Mouse (Mus musculus): Measurements from ENCODE around the gene Tep1. TPM values are rescaled to one million over a fixed set of nuclear protein-coding genes. Genes with fewer than 3 reads are reported as not detected.
A peak's percentile ranks its signal among the peaks of the same experiment; 100 is the strongest.

Tep1 gene
- polyA plus RNA-seq, 1 experiment from 2014 or later, result 8.6 TPM

DNA sequence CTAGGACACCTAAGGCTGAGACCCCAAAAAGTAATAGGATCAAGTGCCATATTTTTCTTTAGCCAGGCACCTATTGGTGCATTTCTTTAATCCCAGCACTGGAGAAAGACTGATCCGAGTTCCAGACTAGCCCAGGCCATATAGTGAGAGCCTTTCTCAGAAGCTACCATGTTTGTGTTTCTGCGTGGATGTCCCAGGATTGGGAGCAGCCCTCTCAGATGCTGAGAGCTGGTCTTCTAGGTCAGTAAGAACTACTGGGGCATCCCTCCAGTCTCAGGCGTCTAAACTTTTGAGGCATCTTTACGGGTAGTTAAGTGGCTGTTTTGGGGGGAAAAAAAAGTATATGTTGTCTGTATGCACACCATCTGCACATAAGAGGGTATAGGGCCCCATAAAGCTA is 74.4 kb downstream of the Tep1 start:
- H3K4me2 ChIP-seq (replicated peaks; ENCODE audit: low read depth, low read length), result no peak overlapping the region
- no peaks in the 10 kb centered on the region for H3K4me1 ChIP-seq (ENCODE audit: control insufficient read depth, insufficient read depth, low read length)
- no peak overlapping the region for H3K27ac ChIP-seq (ENCODE audit: low read length)
- H3K36me3 ChIP-seq (ENCODE audit: control insufficient read depth, insufficient read depth, low read length), result no peaks in the 10 kb centered on the region
- H3K9me3 ChIP-seq (ENCODE audit: control insufficient read depth, low read depth, low read length), result no peaks in the 10 kb centered on the region
- 82% methylated on average over 4 of the region's 4 CpGs for WGBS
- H3K9ac ChIP-seq (replicated peaks; ENCODE audit: low read depth, low read length), result no peak overlapping the region
- H3K27me3 ChIP-seq (ENCODE audit: control insufficient read depth, insufficient read depth, low read length), result no peaks in the 10 kb centered on the region
- no peak for ATAC-seq (ENCODE audit: insufficient number of reproducible peaks, insufficient read depth, low FRiP score, low read depth)
- H3K4me3 ChIP-seq (ENCODE audit: low read depth, low read length), result no peak overlapping the region

DNA sequence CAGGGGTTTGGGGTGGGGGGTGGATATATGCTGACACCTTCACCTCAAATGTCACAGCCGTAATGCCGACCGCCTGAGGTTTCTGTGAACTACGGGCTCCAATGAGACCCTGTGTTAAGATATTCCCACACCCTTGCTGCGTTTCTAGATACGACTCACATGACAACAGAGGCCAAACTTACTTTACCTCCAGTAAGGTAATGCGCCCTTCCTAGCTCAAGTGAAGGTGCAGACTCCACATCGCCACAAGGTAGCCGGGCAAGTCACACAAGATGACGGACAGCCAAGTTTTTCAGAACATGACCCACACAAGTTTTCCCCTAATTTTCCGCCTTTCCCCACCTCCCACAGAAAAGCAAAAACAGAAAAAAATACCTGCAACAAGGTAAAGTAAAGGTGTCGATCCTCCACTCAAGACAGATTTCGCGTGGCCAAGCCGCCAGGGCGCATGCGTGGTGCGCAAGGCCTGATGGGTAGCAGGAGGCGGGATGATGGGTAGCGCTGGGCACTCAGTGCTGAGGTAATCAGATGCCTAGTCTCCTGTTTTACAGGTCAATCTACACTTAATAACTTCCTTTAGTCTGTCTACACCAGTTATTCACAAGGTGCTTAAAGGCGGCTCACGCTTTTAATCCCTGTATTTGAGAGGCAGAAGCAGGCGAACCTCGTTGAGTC is 75.0 kb downstream of the Tep1 start:
- Histone ChIP-seq H3K36me3 (ENCODE audit: control insufficient read depth, insufficient read depth, low read length) (no peaks in the 10 kb centered on the region), H3K9me3 (ENCODE audit: control insufficient read depth, low read depth, low read length) (no peaks in the 10 kb centered on the region), H3K27me3 (ENCODE audit: control insufficient read depth, insufficient read depth, low read length) (no peaks in the 10 kb centered on the region), H3K4me3 (ENCODE audit: low read depth, low read length) (no peak overlapping the region), H3K4me2 (replicated peaks; ENCODE audit: low read depth, low read length) (no peak overlapping the region), H3K27ac (ENCODE audit: low read length) (no peak overlapping the region), H3K9ac (replicated peaks; ENCODE audit: low read depth, low read length) (no peak overlapping the region), H3K4me1 (ENCODE audit: control insufficient read depth, insufficient read depth, low read length) (no peaks in the 10 kb centered on the region)
- no peak for ATAC-seq (ENCODE audit: insufficient number of reproducible peaks, insufficient read depth, low FRiP score, low read depth)
- 91% methylated on average over 24 of the region's 24 CpGs for WGBS

DNA sequence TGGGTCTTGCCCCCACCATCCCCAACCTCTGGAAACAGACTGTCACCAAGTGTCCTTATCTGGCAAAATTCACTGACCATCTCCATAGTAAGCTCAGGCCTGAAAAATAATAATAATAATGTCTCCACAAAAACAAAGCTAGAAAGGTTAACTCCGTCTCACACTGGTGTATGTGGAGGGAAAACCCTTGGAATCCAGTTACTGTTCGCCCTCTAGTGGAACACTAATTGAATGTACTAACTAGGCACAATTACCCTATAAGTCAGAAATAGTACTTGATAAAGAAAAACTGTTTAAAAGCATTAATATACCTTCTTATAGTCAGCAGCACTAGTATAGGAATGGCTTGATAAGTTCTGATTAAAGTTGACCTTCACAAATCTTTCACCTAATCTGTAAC is 82.2 kb downstream of the Tep1 start:
- Histone ChIP-seq H3K4me2 (replicated peaks; ENCODE audit: low read depth, low read length) (no peak overlapping the region), H3K27ac (ENCODE audit: low read length) (no peak overlapping the region), H3K36me3 (ENCODE audit: control insufficient read depth, insufficient read depth, low read length) (no peaks in the 10 kb centered on the region), H3K27me3 (ENCODE audit: control insufficient read depth, insufficient read depth, low read length) (no peaks in the 10 kb centered on the region), H3K9ac (replicated peaks; ENCODE audit: low read depth, low read length) (no peak overlapping the region), H3K9me3 (ENCODE audit: control insufficient read depth, low read depth, low read length) (no peaks in the 10 kb centered on the region), H3K4me1 (ENCODE audit: control insufficient read depth, insufficient read depth, low read length) (no peaks in the 10 kb centered on the region), H3K4me3 (ENCODE audit: low read depth, low read length) (no peak overlapping the region)
- ATAC-seq (ENCODE audit: insufficient number of reproducible peaks, insufficient read depth, low FRiP score, low read depth), result no peak
- 4% methylated on average over 2 of the region's 2 CpGs for WGBS

DNA sequence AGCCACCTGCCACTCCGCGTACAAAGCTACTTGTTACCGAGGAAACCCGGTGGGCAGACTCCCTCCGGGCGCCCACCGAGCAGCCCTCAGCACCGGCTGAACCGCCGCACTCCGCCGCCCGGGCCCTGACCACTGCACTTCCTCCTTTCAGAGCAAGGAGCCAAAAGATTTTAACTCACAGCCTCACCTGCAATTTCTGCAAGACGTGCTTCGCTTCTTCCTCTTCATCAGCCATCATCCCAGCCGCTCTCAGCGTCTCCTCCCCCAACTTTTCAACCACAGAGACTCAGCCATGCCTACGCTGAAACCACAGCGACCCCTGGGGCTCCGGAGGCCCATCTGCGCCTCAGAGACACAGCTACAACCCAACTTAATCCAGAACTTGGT is 85.1 kb downstream of the Tep1 start, which contains the start of gene Ttc5:
TSS of gene Ttc5 (minus strand) at position 269 of the 387 bp plus-strand sequence.
- Histone ChIP-seq H3K36me3 (ENCODE audit: control insufficient read depth, insufficient read depth, low read length) (no peaks in the 10 kb centered on the region), H3K4me3 (ENCODE audit: low read depth, low read length) (peak within 1 kb of the TSS; percentile 58), H3K27me3 (ENCODE audit: control insufficient read depth, insufficient read depth, low read length) (no peaks in the 10 kb centered on the region), H3K4me1 (ENCODE audit: control insufficient read depth, insufficient read depth, low read length) (no peaks in the 10 kb centered on the region), H3K4me2 (replicated peaks; ENCODE audit: low read depth, low read length) (peak within 1 kb of the TSS; percentile 36), H3K27ac (ENCODE audit: low read length) (0 out of 2 replicates have a peak within 1 kb of the TSS, but pooled peaks have one; percentile 12), H3K9me3 (ENCODE audit: control insufficient read depth, low read depth, low read length) (no peaks in the 10 kb centered on the region), H3K9ac (replicated peaks; ENCODE audit: low read depth, low read length) (peak within 1 kb of the TSS; percentile 56)
- peak; percentile 87 for ATAC-seq (ENCODE audit: insufficient number of reproducible peaks, insufficient read depth, low FRiP score, low read depth)
- WGBS, result 0% methylated on average over 21 of the region's 21 CpGs

DNA sequence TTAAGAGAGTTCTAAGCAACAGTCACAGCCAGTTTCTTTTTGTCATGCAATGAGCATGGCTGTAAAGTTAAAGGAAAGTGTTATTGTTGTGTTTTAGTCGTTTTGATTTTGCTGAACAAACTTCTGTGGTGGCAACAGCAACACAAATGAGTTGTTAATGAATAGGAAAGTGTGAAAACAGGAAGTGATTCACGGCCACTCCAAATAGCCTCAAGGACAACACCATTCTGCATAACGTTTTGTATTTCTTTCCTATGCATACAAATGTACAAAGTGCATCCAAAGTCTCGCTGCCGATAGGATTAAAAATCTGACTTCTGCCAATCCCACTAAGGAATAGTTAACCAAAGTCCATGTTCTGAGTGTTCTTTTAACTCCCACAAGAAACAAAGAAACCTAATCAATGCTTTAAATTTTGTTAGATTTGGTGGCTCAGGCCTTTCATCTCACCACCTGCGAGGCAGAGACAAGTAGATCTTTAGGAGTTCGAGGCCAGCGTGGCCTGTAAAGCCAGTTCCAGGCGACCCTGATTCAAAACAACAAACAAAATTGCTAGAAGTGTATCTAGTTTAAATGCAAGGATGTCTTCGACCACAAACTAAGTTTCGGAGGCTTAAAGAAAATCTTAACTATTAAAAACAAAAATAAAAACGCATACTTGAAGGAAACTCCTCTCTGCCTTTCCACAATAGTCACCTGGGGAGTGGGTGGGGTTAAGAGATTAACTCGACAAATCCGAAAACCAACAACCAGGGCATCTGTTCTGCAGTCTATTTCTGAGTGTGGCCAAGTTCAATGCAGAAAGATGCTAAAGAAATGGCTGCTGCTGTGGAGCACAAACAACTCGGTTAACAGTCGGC is 85.7 kb downstream of the Tep1 start:
- 24% methylated on average over 16 of the region's 16 CpGs for WGBS
- Histone ChIP-seq H3K9ac (replicated peaks; ENCODE audit: low read depth, low read length) (peak overlapping the region; percentile 56), H3K27me3 (ENCODE audit: control insufficient read depth, insufficient read depth, low read length) (no peaks in the 10 kb centered on the region), H3K9me3 (ENCODE audit: control insufficient read depth, low read depth, low read length) (no peaks in the 10 kb centered on the region), H3K4me3 (ENCODE audit: low read depth, low read length) (peak overlapping the region; percentile 58), H3K4me2 (replicated peaks; ENCODE audit: low read depth, low read length) (peak overlapping the region; percentile 36), H3K4me1 (ENCODE audit: control insufficient read depth, insufficient read depth, low read length) (no peaks in the 10 kb centered on the region), H3K27ac (ENCODE audit: low read length) (0 out of 2 replicates have a peak overlapping the region, but pooled peaks have one; percentile 12), H3K36me3 (ENCODE audit: control insufficient read depth, insufficient read depth, low read length) (no peaks in the 10 kb centered on the region)
- ATAC-seq (ENCODE audit: insufficient number of reproducible peaks, insufficient read depth, low FRiP score, low read depth), result no peak; the same call in 1 of the 2 replicates

DNA sequence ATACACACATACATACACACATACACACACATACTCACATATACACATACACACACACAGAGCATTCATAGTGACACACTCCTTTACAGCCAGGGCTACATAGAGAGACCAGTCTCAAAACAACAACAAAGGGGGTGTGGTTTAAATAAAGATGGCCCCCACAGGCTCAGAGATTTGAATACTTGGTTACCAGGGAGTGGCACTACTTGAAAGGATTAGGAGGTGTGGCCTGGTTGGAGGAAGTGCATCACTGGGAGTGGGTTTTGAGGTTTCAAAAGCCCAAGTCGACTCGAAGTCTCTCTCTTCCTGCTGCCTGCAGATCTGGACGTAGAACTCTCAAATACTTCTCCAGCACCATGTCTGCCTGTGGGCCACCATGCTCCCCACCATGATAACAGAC is 88.2 kb downstream of the Tep1 start:
- Histone ChIP-seq H3K9ac (replicated peaks; ENCODE audit: low read depth, low read length) (no peak overlapping the region), H3K4me2 (replicated peaks; ENCODE audit: low read depth, low read length) (no peak overlapping the region), H3K27me3 (ENCODE audit: control insufficient read depth, insufficient read depth, low read length) (no peaks in the 10 kb centered on the region), H3K9me3 (ENCODE audit: control insufficient read depth, low read depth, low read length) (no peaks in the 10 kb centered on the region), H3K36me3 (ENCODE audit: control insufficient read depth, insufficient read depth, low read length) (peaks cover 7% of the 10 kb centered on the region), H3K27ac (ENCODE audit: low read length) (no peak overlapping the region), H3K4me3 (ENCODE audit: low read depth, low read length) (no peak overlapping the region), H3K4me1 (ENCODE audit: control insufficient read depth, insufficient read depth, low read length) (no peaks in the 10 kb centered on the region)
- ATAC-seq (ENCODE audit: insufficient number of reproducible peaks, insufficient read depth, low FRiP score, low read depth), result no peak
- WGBS, result 93% methylated on average over 3 of the region's 3 CpGs

Other genes with a start within 250 kb of the Tep1 start
- gene Olfr745, start 231.2 kb downstream of the Tep1 start, polyA plus RNA-seq (2014; fragmentation: Nextera tagmentation; extraction: Ambion mirVana), result not detected in 2 replicates
- gene Olfr746, start 223.5 kb downstream of the Tep1 start, polyA plus RNA-seq (2014; fragmentation: Nextera tagmentation; extraction: Ambion mirVana), result not detected in 2 replicates
- not detected in 2 replicates for gene Olfr747, start 177.4 kb downstream of the Tep1 start, polyA plus RNA-seq (2014; fragmentation: Nextera tagmentation; extraction: Ambion mirVana)
- not detected in 2 replicates for gene Olfr748, start 163.2 kb downstream of the Tep1 start, polyA plus RNA-seq (2014; fragmentation: Nextera tagmentation; extraction: Ambion mirVana)
- not detected in 2 replicates for gene Olfr749, start 125.5 kb downstream of the Tep1 start, polyA plus RNA-seq (2014; fragmentation: Nextera tagmentation; extraction: Ambion mirVana)
- 77.3 and 79.6 TPM in 2 replicates for gene Ttc5, start 85.0 kb downstream of the Tep1 start, polyA plus RNA-seq (2014; fragmentation: Nextera tagmentation; extraction: Ambion mirVana)
- gene Ccnb1ip1, start 62.8 kb downstream of the Tep1 start, polyA plus RNA-seq (2014; fragmentation: Nextera tagmentation; extraction: Ambion mirVana), result not detected in 2 replicates
- 71.8 and 76.2 TPM in 2 replicates for gene Parp2, start 62.7 kb downstream of the Tep1 start, polyA plus RNA-seq (2014; fragmentation: Nextera tagmentation; extraction: Ambion mirVana)
- gene Klhl33, start 26.9 kb upstream of the Tep1 start, polyA plus RNA-seq (2014; fragmentation: Nextera tagmentation; extraction: Ambion mirVana), result 0.14 and 0.35 TPM in 2 replicates
- gene Osgep, start 54.3 kb upstream of the Tep1 start, polyA plus RNA-seq (2014; fragmentation: Nextera tagmentation; extraction: Ambion mirVana), result 149 and 169 TPM in 2 replicates
- 217 and 223 TPM in 2 replicates for gene Apex1, start 54.4 kb upstream of the Tep1 start, polyA plus RNA-seq (2014; fragmentation: Nextera tagmentation; extraction: Ambion mirVana)
- 41.0 and 50.2 TPM in 2 replicates for gene Pip4p1, start 60.3 kb upstream of the Tep1 start, polyA plus RNA-seq (2014; fragmentation: Nextera tagmentation; extraction: Ambion mirVana)
- gene Pnp, start 60.5 kb upstream of the Tep1 start, polyA plus RNA-seq (2014; fragmentation: Nextera tagmentation; extraction: Ambion mirVana), result 59.5 and 65.1 TPM in 2 replicates
- gene Gm49342, start 74.0 kb upstream of the Tep1 start, polyA plus RNA-seq (2014; fragmentation: Nextera tagmentation; extraction: Ambion mirVana), result not detected in 2 replicates
- 0.31 TPM in 1 of 2 replicates, not detected in the other for gene Pnp2, start 85.4 kb upstream of the Tep1 start, polyA plus RNA-seq (2014; fragmentation: Nextera tagmentation; extraction: Ambion mirVana)
- gene Rnase10, start 137.2 kb upstream of the Tep1 start, polyA plus RNA-seq (2014; fragmentation: Nextera tagmentation; extraction: Ambion mirVana), result 0.22 TPM in 1 of 2 replicates, not detected in the other
- not detected in 2 replicates for gene Rnase9, start 171.3 kb upstream of the Tep1 start, polyA plus RNA-seq (2014; fragmentation: Nextera tagmentation; extraction: Ambion mirVana)
- not detected in 2 replicates for gene Rnase11, start 179.6 kb upstream of the Tep1 start, polyA plus RNA-seq (2014; fragmentation: Nextera tagmentation; extraction: Ambion mirVana)
- 0.80 TPM in 1 of 2 replicates, not detected in the other for gene Rnase12, start 187.1 kb upstream of the Tep1 start, polyA plus RNA-seq (2014; fragmentation: Nextera tagmentation; extraction: Ambion mirVana)
- gene Olfr750, start 203.9 kb upstream of the Tep1 start, polyA plus RNA-seq (2014; fragmentation: Nextera tagmentation; extraction: Ambion mirVana), result not detected in 2 replicates
- gene Rnase4, start 220.5 kb upstream of the Tep1 start, polyA plus RNA-seq (2014; fragmentation: Nextera tagmentation; extraction: Ambion mirVana), result 60.3 and 72.3 TPM in 2 replicates
- 11.6 and 16.5 TPM in 2 replicates for gene Ang, start 220.6 kb upstream of the Tep1 start, polyA plus RNA-seq (2014; fragmentation: Nextera tagmentation; extraction: Ambion mirVana)
- not detected in 2 replicates for gene Eddm3b, start 243.9 kb upstream of the Tep1 start, polyA plus RNA-seq (2014; fragmentation: Nextera tagmentation; extraction: Ambion mirVana)